Mouse (Mus musculus): Measurements from ENCODE around the gene Vmn2r59. TPM values are rescaled to one million over a fixed set of nuclear protein-coding genes. Genes with fewer than 3 reads are reported as not detected.
"Not testable (repeated sequence)": the region's sequence is repeated elsewhere in the genome, so short reads cannot be mapped to it uniquely, and the experiment has no call there.

Vmn2r59 gene
- not detected for total RNA-seq (2021)
- long read RNA-seq, experiment 1: 0 reads
- long read RNA-seq, experiment 2: 0 reads

- intact Hi-C loops (cut with DNase I; ENCODE audit: low total_unique reads): no loop called here
- DNase-seq: no peak
Measured at GRCm38 (mm10) chr7:42058923-42059322, at the start of gene Vmn2r59. Gene Vmn2r59 (minus strand): TSS chr7:42059023.

- intact Hi-C loops (cut with DNase I; ENCODE audit: low total_unique reads): no loop called here
Measured at GRCm38 (mm10) chr7:42107470-42107869, 48.6 kb upstream of the Vmn2r59 start, which contains the start of gene Vmn2r60. Gene Vmn2r60 (plus strand): TSS chr7:42107770.

GRCm38 (mm10) chr7:42107061-42107460 lies 48.2 kb upstream of the Vmn2r59 start:
- intact Hi-C loops (cut with DNase I; ENCODE audit: low total_unique reads); DNase-seq: not testable (repeated sequence)

More at GRCm38 (mm10) chr7:42107470-42107869, 48.6 kb upstream of the Vmn2r59 start, which contains the start of gene Vmn2r60:
- no peak for DNase-seq

Other genes starting within 250 kb of the Vmn2r59 start
- not detected for gene Vmn2r58, start 186.3 kb downstream of the Vmn2r59 start, total RNA-seq (2021)
- under 1 TPM in 1 of 2 experiments, not detected in 1; 0.02 TPM for gene Vmn2r60, start 48.7 kb upstream of the Vmn2r59 start, total RNA-seq (2021)
- gene Vmn2r61, start 201.0 kb upstream of the Vmn2r59 start, total RNA-seq (2021): not detected

All from gastrocnemius, postnatal 14 days (tissue).